Mouse (Mus musculus) liver, embryonic 14.5 days (tissue): ENCODE results near the gene Cntn5.

Experiments
- CTCF ChIP-seq: IDR thresholded peaks from 2 replicates; pipeline ENCODE4 v1.5.1; 2016; ENCODE audit warnings: antibody characterized with exemption, low read depth, control low read depth
- EP300 ChIP-seq: IDR thresholded peaks from 2 replicates; pipeline ENCODE4 v1.6.1; 2016; ENCODE audit warnings: antibody characterized with exemption, low read depth

DNA sequence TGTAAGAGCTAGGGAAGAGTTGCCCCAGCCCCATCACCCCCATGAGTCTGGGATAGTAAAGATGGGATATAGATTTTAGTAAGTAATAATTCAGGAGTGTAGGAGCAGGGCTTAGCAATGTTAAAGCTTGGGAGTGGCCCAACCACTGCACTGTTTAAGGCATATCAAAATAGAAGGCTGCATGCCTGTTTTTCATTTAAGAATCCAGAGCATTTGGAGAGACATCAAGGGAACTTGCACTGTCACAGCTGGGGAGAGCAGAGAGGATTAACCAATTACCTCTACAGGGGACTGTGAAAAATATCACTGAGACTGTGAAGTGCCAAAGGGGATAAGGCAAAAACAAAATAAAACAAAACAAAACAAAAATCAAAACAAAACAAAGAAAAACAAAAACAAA lies 412.3 kb downstream of the Cntn5 start:
- TF ChIP-seq CTCF (no peak), EP300 (no peak)
